Mouse (Mus musculus) urinary bladder, postnatal 14 days (tissue): ENCODE measurements around the gene Frs2.

Experiments used
- DNase-seq: peaks from one replicate; pipeline ENCODE4 v3.0.0; 2021; ENCODE audit warnings: low spot score

Frs2 gene

DNA sequence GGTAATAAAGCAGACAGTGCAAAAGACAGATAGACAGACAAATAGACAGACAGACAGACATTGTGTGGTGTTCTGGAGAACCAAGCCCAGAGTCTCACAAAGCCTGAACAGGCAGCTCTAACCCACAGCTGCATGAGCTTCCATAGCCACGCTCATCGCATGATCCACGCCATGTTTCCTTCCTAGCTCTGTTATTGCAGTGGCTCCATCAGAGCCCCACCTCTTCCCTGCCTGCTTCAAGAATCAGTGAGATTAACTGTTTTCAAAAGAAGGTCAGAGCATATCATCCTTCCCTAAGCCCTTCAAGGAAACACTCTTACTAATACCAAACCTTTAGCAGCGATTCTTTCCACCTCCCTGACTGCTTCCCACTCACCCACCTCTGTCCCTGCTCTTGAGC, 43.3 kb downstream of the Frs2 start:
- DNase-seq = no peak

DNA sequence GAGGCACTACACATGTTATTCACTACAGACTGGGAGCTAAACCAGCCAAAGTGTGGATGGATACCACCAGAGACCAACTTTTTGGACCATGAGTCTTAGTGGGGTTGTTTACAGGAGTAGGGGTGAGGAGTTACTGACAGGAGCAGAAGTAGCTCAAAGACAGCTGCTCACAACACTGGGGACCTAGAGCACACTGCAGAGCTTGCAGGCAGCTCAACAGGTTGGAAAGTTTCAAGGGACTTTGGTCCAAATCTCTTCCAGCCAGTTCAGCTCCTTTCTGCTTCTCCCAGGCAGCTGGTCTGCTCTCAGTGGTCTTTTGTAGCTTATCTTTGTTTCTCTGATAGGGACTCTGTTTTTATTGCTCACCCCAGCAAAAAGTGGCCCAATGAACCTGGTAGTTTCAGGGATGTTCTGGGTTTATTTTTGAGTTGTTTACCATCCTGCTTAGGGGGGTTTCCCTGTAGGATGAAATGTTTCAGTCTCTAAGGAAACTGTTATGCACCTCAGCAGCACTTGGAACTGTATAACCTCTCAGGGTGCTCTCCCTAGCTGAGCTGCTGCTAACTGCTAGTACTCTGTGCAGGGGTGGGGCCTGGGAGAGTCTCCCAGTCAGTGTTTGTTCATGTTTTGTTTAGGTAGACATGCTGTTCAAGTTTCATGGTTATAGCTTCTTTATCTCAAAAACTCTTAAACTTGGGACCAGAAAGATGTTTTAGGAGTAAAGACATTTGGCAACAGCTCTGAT, 44.3 kb downstream of the Frs2 start:
- no peak for DNase-seq

DNA sequence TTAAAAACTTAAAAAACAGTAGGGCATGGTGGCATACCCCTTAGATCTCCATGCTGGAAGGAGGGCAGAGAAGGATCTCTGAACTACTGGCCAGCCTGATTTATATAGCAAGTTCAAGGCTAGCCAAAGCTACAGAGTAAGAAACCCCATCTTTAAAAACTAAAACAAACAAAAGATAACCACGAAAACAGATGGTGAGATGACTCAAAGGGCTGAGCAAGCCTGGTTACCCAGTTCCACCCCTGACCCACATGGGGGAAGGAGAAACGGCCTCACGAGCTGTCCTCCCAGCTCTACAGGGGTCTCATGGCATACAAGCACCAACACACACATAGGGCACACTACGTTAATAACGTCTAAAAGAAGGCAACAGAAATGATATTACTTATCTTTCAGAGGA, 48.2 kb downstream of the Frs2 start:
- no peak for DNase-seq

DNA sequence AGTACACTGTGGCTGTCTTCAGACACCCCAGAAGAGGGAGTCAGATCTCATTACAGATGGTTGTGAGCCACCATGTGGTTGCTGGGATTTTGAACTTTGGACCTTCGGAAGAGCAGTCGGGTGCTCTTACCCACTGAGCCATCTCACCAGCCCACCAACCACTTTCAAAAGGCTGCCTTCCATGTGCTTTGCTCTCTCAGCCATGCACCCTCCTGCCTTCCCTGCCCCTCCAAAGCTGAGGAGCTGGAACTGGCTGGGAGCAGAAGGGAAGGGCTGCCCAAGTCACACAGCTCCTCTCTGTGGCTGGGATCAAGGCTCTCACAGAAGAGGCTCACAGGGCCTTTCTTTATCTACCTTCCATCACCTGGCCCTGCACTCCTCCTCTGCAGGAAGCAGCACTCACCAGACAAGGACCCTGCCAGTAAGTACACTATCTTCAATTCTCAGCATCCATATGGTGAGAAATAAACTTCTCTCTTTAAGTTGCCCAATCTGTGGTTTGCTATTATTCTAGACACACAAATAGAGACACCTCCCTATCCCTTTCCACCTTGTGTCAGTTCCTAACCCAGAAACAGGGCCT, 51.1 kb downstream of the Frs2 start:
- no peak for DNase-seq

DNA sequence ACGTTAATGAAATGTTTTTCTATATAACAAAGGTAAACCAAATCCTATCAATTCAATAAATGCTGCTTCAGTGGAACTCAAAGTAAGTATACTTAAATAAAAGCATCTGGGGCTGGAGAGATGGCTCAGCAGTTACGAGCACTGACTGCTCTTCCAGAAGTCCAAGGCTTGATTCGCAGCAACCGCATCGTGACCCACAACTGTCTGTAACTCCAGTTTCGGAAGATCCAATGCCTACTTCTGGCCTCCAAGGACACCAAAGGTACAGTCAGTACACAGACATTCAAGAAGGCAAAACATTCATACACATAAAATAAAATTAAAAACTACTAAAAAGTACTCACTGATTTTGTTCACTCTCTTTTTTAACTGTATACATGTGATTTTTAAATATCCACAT, 52.2 kb downstream of the Frs2 start:
- no peak for DNase-seq

DNA sequence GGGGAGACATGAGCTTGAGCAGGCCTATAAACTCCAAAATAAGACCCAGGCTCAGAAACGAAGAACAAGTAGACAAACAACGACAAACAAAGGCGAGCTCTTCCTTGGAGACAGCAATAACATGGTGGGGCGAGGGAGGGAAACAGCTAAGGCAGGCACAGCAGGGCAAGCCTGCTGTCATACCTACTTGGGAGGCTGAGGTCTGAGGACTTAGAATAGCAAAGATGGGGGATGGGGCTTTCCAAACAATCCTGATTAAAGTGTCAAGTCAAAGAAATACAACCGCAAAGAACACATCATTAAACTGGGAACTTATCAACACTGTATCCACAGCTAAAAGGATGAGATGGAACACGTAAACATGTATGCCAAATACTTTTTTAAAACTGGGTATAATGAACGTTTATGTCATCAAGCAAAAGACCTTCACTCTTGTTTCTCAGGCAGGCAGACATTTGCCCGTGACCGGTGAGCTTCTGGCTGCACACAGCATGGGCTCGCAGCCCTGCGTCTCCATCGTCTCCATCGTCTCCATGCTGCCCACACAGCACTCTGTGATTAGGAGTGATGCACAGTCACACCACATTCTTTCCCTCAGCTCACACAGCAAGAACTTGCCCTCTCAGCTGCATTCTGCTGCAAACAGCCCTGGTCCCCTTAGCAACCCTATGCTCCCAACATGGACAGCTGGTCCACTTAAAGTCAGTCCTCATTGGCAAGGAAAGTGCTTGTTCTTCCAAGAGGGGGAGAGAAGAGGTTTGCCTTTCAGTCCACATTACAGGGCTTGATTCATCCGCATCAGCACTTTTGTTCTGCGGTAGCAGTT, 53.6 kb downstream of the Frs2 start:
- peak; percentile 35 for DNase-seq

DNA sequence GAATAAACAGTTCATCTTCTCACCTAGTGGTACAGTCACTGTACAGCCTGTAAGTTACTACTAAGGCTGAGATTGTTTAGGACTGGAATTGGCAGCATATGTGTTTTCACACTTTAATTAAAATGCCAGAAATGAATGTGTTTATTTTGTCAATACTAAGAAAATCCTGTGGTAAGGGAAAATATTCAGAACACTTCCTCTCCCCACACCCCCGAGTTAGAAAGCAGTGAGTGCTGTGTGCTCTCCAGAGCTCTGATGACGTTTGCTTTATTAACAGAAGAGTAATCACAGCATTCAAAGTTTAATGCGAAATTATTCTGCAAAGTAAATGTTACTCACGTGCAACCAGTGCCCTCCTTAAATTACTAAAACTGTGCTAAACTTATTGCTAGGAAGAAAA, 58.7 kb downstream of the Frs2 start:
- DNase-seq = no peak

DNA sequence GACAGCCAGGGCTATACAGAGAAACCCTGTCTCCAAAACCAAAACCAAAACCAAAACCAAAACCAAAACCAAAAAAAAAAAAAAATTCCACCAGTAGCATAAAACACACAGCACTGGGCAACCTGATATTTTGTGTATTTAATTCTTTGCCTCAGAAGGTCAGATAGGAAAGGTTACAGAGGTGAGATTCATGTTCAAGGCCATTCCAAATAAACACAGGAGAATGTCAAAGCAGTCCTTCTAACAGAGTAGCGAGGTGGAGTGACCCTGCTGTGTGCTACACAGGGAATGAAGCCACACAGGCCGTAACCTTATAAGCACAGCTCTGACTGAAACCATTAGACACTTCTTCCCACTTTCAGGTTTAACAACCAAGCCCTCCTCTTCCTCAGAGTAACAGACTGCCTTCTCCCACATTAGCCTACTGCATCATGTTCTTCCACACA, 66.4 kb downstream of the Frs2 start:
- no peak for DNase-seq

DNA sequence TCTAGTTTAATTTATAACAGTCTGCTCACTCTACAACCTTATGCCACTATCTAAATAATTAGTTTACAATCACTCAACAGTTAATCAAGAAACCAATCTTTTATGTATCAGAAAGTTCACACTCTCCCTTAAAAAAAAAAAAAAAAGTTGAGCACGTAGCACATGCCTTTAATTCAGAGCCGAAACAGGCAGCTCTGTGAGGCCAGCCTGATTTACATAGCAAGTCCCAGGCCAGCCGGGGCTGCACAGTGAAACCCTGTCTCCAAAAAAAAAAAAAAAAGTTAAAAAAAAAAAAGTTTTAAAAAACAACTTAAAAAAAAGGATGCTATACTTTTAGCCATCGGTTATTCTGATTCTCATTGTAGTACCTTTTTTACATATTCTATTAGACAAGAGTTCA, 67.0 kb downstream of the Frs2 start:
- no peak for DNase-seq

DNA sequence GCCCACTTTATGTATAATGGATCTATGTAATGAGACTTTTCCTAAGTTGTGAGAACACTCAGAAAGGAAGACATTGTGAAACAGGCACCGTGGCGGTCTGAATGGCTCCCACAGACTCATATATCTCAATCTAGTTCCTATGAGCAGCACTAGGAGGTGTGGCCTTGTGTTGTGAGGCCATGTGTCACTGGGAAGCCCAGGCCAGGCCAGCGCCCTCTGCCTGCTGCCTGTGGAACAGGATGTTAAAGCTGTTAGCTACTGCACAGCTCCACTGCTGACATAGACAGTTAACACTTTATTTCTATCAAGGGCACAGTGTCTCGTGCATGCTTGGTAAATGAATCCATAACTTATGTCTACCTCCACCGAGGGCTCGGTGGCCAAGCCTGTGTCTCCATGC, 70.0 kb downstream of the Frs2 start:
- no peak for DNase-seq

DNA sequence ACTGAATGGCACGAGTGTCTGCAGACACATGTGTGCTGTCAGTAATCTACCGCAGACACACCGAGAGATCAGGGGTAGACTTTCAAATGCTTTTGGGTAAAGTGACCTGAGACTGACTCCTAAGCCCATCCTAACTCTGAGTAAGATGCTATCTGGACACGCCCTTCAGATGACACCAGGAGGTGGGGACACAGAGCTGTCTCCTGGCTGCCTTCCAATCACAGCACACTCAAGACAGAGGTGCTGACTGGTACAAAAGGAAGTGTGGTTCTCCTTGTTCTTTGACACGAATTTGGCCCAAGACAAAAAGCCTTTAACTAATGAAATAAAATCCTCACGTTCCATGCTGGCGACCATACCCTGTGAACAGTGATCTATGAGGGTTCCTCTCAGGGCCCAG, 75.2 kb downstream of the Frs2 start:
- DNase-seq = no peak

DNA sequence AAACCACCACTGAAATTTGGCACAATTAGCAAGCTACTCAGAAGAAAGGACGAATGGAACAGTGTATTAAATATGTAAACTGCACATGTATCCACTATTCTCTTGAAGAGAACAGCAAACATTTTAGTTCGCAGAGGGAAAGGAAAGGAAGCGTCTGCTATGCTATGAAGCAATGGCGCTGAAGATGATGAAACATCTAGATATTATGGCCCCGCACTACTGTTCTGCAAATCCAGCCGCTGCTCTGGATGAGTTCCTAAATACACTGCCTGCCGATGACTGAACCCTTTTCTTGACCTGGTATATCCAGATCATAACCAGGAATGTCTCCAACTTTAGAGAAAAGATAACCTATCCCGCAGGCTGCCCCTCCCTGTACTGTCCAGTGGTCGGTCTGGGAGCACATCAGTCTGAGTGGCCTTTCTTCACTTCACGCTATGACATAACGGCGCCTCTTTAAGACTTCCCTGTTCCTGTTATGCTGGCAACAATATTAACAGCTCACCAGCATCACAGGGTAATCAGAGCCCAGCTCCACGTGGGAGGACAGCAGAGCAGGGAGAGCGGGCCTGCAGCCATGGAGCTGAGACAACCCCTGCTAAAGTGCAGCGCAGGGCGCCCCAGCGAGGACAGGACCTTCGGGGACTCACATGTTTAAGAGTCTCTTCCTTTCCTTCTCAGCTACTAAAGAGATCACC, 76.0 kb downstream of the Frs2 start:
- no peak for DNase-seq

DNA sequence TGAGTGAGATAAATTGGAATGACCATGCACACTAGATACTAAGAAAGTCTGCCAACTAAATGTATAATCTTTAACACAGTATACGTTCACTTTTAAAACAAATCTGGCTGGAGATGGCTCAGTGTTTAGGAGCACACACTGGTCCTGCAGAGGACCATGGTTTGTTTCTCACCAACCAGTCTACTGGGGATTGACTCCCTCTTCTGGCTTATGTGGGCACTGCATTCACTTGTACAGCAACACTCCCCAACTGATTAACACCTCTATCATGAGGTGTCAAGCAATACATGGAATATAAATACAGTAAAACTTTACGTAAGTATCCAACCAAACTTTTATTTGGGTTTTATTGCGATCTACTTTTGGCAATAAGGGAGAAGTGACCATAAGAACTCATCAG, 79.2 kb downstream of the Frs2 start:
- DNase-seq = no peak

DNA sequence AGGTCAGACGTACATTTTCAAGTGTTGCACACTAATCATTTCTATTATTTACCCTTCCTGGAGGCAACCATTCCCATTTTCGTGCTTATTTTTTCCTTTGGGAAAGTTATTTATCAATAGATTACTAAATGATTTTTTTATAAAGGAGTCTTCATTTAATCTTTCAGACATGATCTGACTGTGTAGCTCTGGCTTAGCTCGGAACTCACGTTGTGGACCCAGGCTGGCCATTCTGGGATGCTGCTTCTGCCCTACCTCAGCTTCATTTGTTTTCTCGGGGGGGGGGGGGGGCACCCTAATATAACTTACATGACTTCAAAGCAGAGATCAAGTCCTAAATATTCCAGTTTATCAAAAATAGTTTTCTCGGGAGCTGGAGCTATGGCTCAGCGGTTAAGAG, 84.3 kb downstream of the Frs2 start:
- DNase-seq = no peak

DNA sequence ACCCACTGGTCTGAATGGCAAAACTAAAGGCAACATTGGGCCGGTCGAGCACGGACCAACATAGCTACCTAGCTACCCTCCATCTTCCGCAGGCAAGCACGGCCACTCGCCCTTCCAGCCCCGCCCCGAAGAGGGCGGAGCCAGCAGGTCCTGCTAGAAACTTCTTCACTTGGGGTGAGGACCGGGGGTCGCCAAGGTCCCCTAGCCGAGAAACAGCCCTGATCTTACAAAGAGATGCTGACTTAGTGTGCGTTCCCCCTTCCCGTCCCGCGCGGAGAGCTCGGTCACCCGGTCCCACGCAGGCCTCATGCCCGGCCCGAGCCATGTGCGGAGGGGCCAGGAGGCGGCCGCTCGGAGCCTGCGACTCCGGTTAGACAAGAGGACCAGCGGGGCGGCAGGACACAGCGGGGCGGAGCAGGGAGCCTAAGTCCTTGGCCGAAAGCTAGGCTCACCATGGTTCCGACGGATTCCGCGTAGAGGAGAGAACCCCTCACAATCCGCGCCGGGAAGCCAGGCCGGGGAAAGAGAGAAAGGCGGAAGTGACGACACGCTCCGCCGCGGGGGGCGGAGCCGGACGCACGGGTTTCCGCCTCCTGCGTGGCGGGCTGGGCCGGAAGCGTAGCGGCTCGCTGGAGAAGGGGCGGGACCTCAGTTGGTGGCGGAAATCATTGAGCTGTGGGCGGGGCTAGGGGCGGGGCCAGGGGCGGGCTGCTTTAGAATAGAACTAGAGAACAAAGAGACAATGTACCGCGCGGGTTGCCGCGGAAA, 84.9 kb downstream of the Frs2 start, which contains the start of gene Cct2:
TSS of gene Cct2 (minus strand) at position 561 of the 768 bp plus-strand sequence.
- peak; percentile 93 for DNase-seq

DNA sequence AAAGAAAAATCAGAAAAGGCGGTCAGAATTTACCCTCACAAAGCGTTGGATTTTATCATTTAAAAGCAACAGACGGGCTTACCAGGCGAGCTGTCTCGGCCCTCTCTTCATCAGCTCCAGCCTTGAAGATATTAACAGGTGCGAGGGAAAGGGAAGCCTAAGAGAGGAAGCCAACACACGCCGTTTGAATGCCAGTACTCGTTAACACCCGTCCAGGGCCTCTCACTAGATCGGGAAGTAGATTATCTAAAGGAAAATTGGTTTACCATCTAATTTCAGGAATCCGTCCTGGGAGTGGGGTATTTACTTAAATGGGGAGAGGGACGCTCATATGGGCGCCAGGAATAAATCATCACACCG, 85.5 kb downstream of the Frs2 start:
- DNase-seq = no peak

DNA sequence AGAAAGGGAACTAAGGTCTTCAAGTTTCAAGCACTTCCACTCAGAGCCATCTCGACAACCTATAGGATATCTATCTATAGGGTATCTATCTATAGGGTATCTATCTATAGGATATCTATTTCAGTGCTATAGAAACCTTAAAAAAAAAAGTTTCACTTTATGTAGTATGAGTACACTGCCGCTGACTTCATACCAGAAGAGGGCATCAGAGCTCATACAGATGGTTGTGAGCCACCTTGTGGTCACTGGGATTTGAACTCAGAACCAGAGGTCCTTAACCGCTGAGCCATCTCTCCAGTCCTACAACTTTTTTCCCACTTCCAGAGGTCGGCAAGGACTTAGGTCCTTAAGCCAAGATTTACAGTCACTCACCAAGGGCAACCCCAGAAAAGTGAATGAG, 92.7 kb downstream of the Frs2 start:
- no peak for DNase-seq

DNA sequence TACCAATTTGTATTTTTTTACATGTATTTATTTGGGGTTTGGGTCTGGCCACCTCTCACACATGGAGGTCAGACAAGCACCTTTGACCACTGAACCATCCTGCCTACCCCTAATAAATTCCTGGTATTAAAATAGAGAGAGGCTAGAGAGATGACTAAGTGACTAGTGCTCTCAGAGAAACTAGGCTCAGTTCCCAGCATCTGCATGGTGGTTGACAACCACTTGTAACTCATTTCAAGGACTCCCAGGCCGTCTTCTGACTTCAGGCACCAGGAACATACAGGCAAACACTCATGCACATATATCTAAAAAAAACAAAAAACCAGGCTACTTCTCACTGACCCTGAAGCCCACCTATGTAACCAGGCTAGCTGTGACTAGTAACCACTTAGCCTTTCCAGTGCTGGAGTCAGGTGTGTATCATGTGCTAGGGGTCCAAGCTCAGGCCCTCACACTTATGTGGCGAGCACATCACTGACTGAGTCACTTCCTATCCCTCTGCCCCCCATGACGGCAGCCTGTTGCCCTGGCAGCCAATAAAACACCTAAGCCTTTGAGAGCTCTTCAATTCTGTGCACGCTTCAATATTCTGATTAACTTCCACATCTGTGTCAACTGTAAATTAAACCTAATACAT, 98.3 kb downstream of the Frs2 start:
- no peak for DNase-seq

DNA sequence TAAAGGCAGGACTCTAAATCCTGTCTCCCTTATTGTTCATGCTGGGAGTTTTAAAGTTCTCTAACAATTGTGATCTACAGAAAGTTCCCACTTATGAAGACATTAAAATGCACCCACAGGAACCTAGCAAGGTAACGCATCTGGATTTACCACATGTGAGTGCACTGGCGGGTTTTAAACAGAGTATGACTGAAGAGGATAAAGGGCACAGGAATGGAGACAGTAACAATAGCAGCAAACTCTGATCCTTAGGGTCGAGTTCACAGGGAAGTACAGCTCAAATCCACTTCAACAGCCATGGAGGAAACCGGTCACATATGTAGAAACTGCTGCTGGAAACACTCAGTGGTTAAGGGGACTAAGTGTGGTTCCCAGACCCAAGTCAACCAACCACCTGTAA, 99.1 kb downstream of the Frs2 start:
- DNase-seq = no peak

DNA sequence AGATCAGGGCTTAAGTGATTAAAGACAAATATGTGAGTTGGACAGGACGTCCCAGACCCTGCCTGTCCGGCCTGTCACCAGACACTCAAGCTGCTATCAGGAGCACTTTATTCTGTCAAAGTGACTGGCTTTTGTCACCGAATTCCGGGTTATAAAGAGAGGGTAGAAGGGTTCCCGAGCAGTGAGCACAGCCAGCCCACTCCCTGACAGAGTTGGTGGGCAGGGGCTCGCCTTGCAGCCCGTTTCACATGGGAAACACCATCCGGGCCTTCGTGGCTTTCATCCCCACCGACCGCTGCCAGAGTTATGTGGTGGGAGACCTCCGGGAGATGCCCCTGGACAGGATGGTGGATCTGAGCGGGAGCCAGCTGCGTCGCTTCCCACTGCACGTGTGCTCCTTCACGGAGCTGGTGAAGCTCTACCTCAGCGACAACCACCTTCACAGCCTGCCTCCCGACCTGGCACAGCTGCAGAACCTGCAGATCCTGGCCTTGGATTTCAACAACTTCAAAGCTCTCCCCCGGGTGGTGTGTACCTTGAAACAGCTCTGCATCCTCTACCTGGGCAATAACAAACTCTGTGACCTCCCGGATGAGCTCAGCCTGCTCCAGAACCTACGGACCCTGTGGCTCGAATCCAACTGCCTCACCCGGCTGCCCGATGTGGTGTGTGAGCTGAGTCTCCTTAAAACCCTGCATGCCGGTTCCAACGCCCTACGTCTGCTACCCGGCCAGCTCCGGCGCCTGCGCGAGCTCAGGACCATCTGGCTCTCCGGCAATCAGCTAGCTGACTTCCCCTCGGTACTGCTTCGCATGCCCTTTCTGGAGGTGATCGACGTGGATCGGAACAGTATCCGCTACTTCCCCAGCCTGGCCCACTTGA, 102.9 kb downstream of the Frs2 start, which contains the start of gene Lrrc10:
TSS of gene Lrrc10 (plus strand) at position 167 of the 882 bp plus-strand sequence.
- DNase-seq = no peak
